ENCODE assay signal across 29 mouse cellular contexts in the genomic region with DNA sequence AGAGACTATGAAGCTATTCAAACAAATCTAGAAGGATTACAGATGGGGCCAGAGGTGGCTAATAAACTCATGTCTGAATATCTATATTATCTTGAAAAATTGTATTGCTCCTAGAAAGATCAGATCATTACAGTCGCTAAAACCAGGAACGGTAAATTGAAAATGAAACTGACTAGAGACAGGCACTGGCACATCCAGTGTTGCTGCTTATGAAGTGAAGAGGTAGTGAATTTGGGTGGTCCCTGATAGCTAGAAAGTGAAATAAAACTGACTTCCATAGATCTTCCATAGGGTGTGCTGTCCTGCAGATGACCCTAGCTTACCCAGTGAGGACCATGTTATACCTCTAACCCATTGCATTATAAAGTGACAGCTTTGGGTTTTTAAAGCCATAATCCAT.
DNase-seq lines count a peak whose midpoint lies in the region; ATAC-seq and TF ChIP-seq lines count a peak whose summit lies in the region.
"Had no signal": no experiment of that assay in that cellular context is flagged by ENCODE, and none has a peak within 500 bp of the region (broad histone marks: within the 10 kb centered on the region; RNA-seq: fewer than 3 reads in every experiment).

No protein-coding gene starts in this region.

- TF ChIP-seq CTCF in MEL (IDR thresholded peaks at IDR 0.05 in 2 of 3, conservative IDR thresholded peaks at IDR 0.05 in 1 of 3; ENCODE audit: control insufficient read depth in 1 of 3, insufficient read depth in 1 of 3, low read depth in 2 of 3, low read length in 3 of 3, poor library complexity in 1 of 3, severe bottlenecking in 1 of 3) = no peak

- 98% methylated on average over 2 of the region's 2 CpGs for WGBS in hindbrain, embryonic 10.5 days

- H3K4me3 ChIP-seq in MEL (ENCODE audit: control insufficient read depth in 1 of 2, insufficient read depth in 1 of 2, low read depth in 2 of 2, low read length in 2 of 2) = peak overlapping the region; percentile 51 to 60
- no peak overlapping the region for H3K4me3 ChIP-seq in hindbrain, embryonic 10.5 days
- H3K4me3 ChIP-seq: embryonic facial prominence, embryonic 10.5 days; embryonic facial prominence, embryonic 13.5 days; erythroblast, embryonic 14.5 days; forebrain, embryonic 12.5 days; forebrain, embryonic 15.5 days; heart, adult 2 months; heart, embryonic 10.5 days; heart, embryonic 13.5 days; hindbrain, embryonic 13.5 days had no signal

- peak; percentile 53 to 56; a peak in 3 of 4 replicates for ATAC-seq in hematopoietic stem cell, adult 5-6 weeks (replicated peaks in 1 of 2; ENCODE audit: insufficient read depth in 1 of 2, low FRiP score in 2 of 2, low TSS enrichment in 1 of 2, low read depth in 1 of 2, poor library complexity in 2 of 2, severe bottlenecking in 2 of 2)
- ATAC-seq in megakaryocyte-erythroid progenitor cell, adult 5-6 weeks (replicated peaks; ENCODE audit: low FRiP score, low TSS enrichment, poor library complexity, severe bottlenecking) = peak; percentile 51; the same call in 1 of the 2 replicates
- ATAC-seq: CD4-positive, CD25-positive, alpha-beta regulatory T cell, adult 4 months; forebrain, embryonic 15.5 days; hindbrain, embryonic 16.5 days; Patski had no signal

- H3K36me3 ChIP-seq in MEL (ENCODE audit: control insufficient read depth in 1 of 2, insufficient read depth in 2 of 2, low read length in 2 of 2) = peaks cover 0 to 7% of the 10 kb centered on the region in 2 experiments; a peak in 2 of 4 replicates
- H3K36me3 ChIP-seq in hindbrain, embryonic 10.5 days = no peaks in the 10 kb centered on the region
- H3K36me3 ChIP-seq: embryonic facial prominence, embryonic 10.5 days; embryonic facial prominence, embryonic 13.5 days; forebrain, embryonic 12.5 days; forebrain, embryonic 15.5 days; heart, embryonic 10.5 days; heart, embryonic 13.5 days; hindbrain, embryonic 13.5 days had no signal

- TF ChIP-seq RAD21 in MEL (IDR thresholded peaks at IDR 0.05; ENCODE audit: low read depth, low read length) = no peak

- H3K79me2 ChIP-seq in MEL (ENCODE audit: control insufficient read depth, insufficient read depth, low read length, poor library complexity) = no peaks in the 10 kb centered on the region

- no peaks in the 10 kb centered on the region for H3K27me3 ChIP-seq in MEL (ENCODE audit: control insufficient read depth in 1 of 2, insufficient read depth in 2 of 2, low read length in 2 of 2)
- no peaks in the 10 kb centered on the region for H3K27me3 ChIP-seq in hindbrain, embryonic 10.5 days (ENCODE audit: insufficient read depth, poor library complexity, severe bottlenecking)
- H3K27me3 ChIP-seq: embryonic facial prominence, embryonic 13.5 days; forebrain, embryonic 12.5 days; forebrain, embryonic 15.5 days; heart, embryonic 13.5 days; hindbrain, embryonic 13.5 days; Patski had no signal

- TF ChIP-seq POLR2A in MEL (IDR thresholded peaks at IDR 0.05; ENCODE audit: control insufficient read depth in 1 of 2, insufficient read depth in 1 of 2, low read depth in 1 of 2, low read length in 2 of 2, poor library complexity in 1 of 2) = no peak

- TF ChIP-seq EP300 in MEL (IDR thresholded peaks at IDR 0.05; ENCODE audit: low read depth in 1 of 2, low read length in 2 of 2) = no peak

- no peaks in the 10 kb centered on the region; a peak in 1 of 4 replicates for H3K4me1 ChIP-seq in MEL (ENCODE audit: control insufficient read depth in 1 of 2, insufficient read depth in 2 of 2, low read length in 2 of 2)
- no peaks in the 10 kb centered on the region for H3K4me1 ChIP-seq in hindbrain, embryonic 10.5 days (replicated peaks)
- H3K4me1 ChIP-seq: embryonic facial prominence, embryonic 10.5 days; embryonic facial prominence, embryonic 13.5 days; forebrain, embryonic 12.5 days; forebrain, embryonic 15.5 days; heart, embryonic 10.5 days; heart, embryonic 13.5 days; hindbrain, embryonic 13.5 days had no signal

- no peak overlapping the region for H3K27ac ChIP-seq in MEL (ENCODE audit: control insufficient read depth, low read depth, low read length)
- no peak overlapping the region for H3K27ac ChIP-seq in hindbrain, embryonic 10.5 days
- H3K27ac ChIP-seq: embryonic facial prominence, embryonic 10.5 days; embryonic facial prominence, embryonic 13.5 days; forebrain, embryonic 12.5 days; forebrain, embryonic 15.5 days; heart, adult 2 months; heart, embryonic 10.5 days; heart, embryonic 13.5 days; hindbrain, embryonic 13.5 days had no signal

- DNase-seq in 416B (ENCODE audit: low read depth) = peak; percentile 61
- peak; percentile 25 for DNase-seq in MEL (ENCODE audit: low read depth, low spot score)
- DNase-seq in hindbrain, embryonic 10.5 days (ENCODE audit: low spot score) = no peak
- no peak for DNase-seq in layer of hippocampus, postnatal 36 days
- no peak for DNase-seq in urinary bladder, postnatal 14 days (ENCODE audit: low spot score)
- DNase-seq: adrenal gland, adult 2 months; adrenal gland, postnatal 14 days; cerebellum, adult 11 months; cerebellum, adult 2 months; cerebellum, adult 9-11 months; cerebellum, postnatal 25 days; embryo, embryonic 11 days; gastrocnemius, postnatal 25 days; heart, adult 2 months; heart, postnatal 14 days; heart, postnatal 4 days had no signal

- H3K9me3 ChIP-seq in MEL (replicated peaks; ENCODE audit: insufficient read depth, low read length) = no peaks in the 10 kb centered on the region
- H3K9me3 ChIP-seq in hindbrain, embryonic 10.5 days = no peaks in the 10 kb centered on the region
- H3K9me3 ChIP-seq: embryonic facial prominence, embryonic 10.5 days; embryonic facial prominence, embryonic 13.5 days; forebrain, embryonic 12.5 days; forebrain, embryonic 15.5 days; heart, embryonic 10.5 days; heart, embryonic 13.5 days; hindbrain, embryonic 13.5 days had no signal

- peak overlapping the region; percentile 43 for H3K9ac ChIP-seq in MEL (ENCODE audit: control insufficient read depth, low read depth, low read length, poor library complexity, severe bottlenecking)
- H3K9ac ChIP-seq: embryonic facial prominence, embryonic 13.5 days; forebrain, embryonic 12.5 days; forebrain, embryonic 15.5 days; heart, embryonic 13.5 days; hindbrain, embryonic 13.5 days had no signal

TF ChIP-seq in MEL, 35 proteins besides CTCF, POLR2A, EP300 and RAD21:
- no peak for TF ChIP-seq MYC (IDR thresholded peaks at IDR 0.05; ENCODE audit: low read depth, low read length)
- TF ChIP-seq E2F4 (IDR thresholded peaks at IDR 0.05; ENCODE audit: borderline replicate concordance, low read depth, low read length) = no peak
- TF ChIP-seq ZKSCAN1 (IDR thresholded peaks at IDR 0.05; ENCODE audit: low read depth, low read length) = no peak
- TF ChIP-seq ETS1 (IDR thresholded peaks at IDR 0.05; ENCODE audit: low read depth, low read length) = no peak
- no peak for TF ChIP-seq CHD1 (IDR thresholded peaks at IDR 0.05; ENCODE audit: low read depth, low read length)
- TF ChIP-seq POLR2AphosphoS2 (IDR thresholded peaks at IDR 0.05; ENCODE audit: low read length) = no peak
- no peak for TF ChIP-seq UBTF (IDR thresholded peaks at IDR 0.05; ENCODE audit: borderline replicate concordance, insufficient read depth, low read depth, low read length)
- TF ChIP-seq SMC3 (IDR thresholded peaks at IDR 0.05; ENCODE audit: low read depth, low read length) = no peak
- no peak for TF ChIP-seq ZMIZ1 (IDR thresholded peaks at IDR 0.05; ENCODE audit: low read depth, low read length)
- no peak for TF ChIP-seq CHD2 (IDR thresholded peaks at IDR 0.05; ENCODE audit: low read length)
- no peak for TF ChIP-seq POLR2AphosphoS5 (IDR thresholded peaks at IDR 0.05; ENCODE audit: borderline replicate concordance, low read depth, low read length)
- no peak for TF ChIP-seq MAX (IDR thresholded peaks at IDR 0.05; ENCODE audit: low read length)
- TF ChIP-seq TAL1 (IDR thresholded peaks at IDR 0.05; ENCODE audit: low read length) = no peak
- TF ChIP-seq NRF1 (IDR thresholded peaks at IDR 0.05; ENCODE audit: insufficient read depth, low read depth, low read length, poor library complexity, severe bottlenecking) = no peak
- TF ChIP-seq BHLHE40 (IDR thresholded peaks at IDR 0.05; ENCODE audit: borderline replicate concordance, low read depth, low read length) = no peak
- TF ChIP-seq MAFK (IDR thresholded peaks at IDR 0.05; ENCODE audit: borderline replicate concordance, low read depth, low read length) = no peak
- no peak for TF ChIP-seq USF1 (IDR thresholded peaks at IDR 0.05; ENCODE audit: low read depth, low read length)
- TF ChIP-seq NELFE (IDR thresholded peaks at IDR 0.05; ENCODE audit: low read depth, low read length) = no peak
- no peak for TF ChIP-seq JUND (IDR thresholded peaks at IDR 0.05; ENCODE audit: low read depth, low read length)

Comparison
In these comparisons a context has a peak if more than half of its experiments do, and no peak if none do; other contexts are left out.
1. DNase-seq: peak in 416B (single experiment) and MEL (single experiment); none in hindbrain, embryonic 10.5 days (single experiment), layer of hippocampus, postnatal 36 days (0 of 2) and urinary bladder, postnatal 14 days (single experiment).